Mouse (Mus musculus) CH12.LX (cell line): ENCODE results near the gene Jph3. TPM values are rescaled to one million over a fixed set of nuclear protein-coding genes. Genes with fewer than 3 reads are reported as not detected.

Experiments
- DNase-seq: peaks from one replicate; pipeline ENCODE4 v3.0.0-alpha.2; 2013; ENCODE audit errors: extremely low read depth
- H3K27ac ChIP-seq: 2 replicates; pipeline ENCODE4 v1.5.1; 2012; ENCODE audit warnings: low read depth, mild to moderate bottlenecking, control low read depth, moderate library complexity; ENCODE audit not compliant: insufficient read depth
- H3K27me3 ChIP-seq: replicated peaks from 2 replicates; pipeline ENCODE3; 2012; ENCODE audit warnings: inconsistent platforms
- H3K36me3 ChIP-seq, 2 experiments: replicated peaks in 1 of 2; 2 replicates each; pipeline versions ENCODE3 to v1.6.1; 2012; ENCODE audit warnings: inconsistent platforms in 1 of 2, low read length in 1 of 2, mild to moderate bottlenecking in 1 of 2, mixed read lengths in 1 of 2, moderate library complexity in 1 of 2; ENCODE audit not compliant: control insufficient read depth in 1 of 2, insufficient read depth in 1 of 2
- H3K4me1 ChIP-seq, 2 experiments: 2 replicates each; pipeline ENCODE4 v1.6.1; 2012; ENCODE audit warnings: inconsistent platforms in 1 of 2, moderate library complexity in 1 of 2; ENCODE audit not compliant: insufficient read depth in 2 of 2, control insufficient read depth in 1 of 2
- H3K4me2 ChIP-seq: 2 replicates; pipeline ENCODE4 v1.6.1; 2012; ENCODE audit warnings: low read depth, mild to moderate bottlenecking, control low read depth; ENCODE audit not compliant: poor library complexity, insufficient read depth, severe bottlenecking
- H3K4me3 ChIP-seq, 3 experiments: fragments of 150-350 bp in 1 of 3; sonication (generic) in 1 of 3; replicated peaks in 1 of 3; 2 replicates each; pipeline versions ENCODE3 to v1.5.1; 2011 to 2012; ENCODE audit warnings: low read depth in 2 of 3, low read length in 2 of 3, mild to moderate bottlenecking in 2 of 3, moderate library complexity in 2 of 3, control low read depth in 1 of 3, improper control_type of control experiment in 1 of 3, inconsistent platforms in 1 of 3, mixed read lengths in 1 of 3; ENCODE audit not compliant: poor library complexity in 1 of 3
- H3K79me2 ChIP-seq: replicated peaks from 2 replicates; pipeline ENCODE4 v1.6.1; 2012; ENCODE audit warnings: mild to moderate bottlenecking, moderate library complexity; ENCODE audit not compliant: control insufficient read depth, poor library complexity, insufficient read depth, severe bottlenecking; ENCODE audit errors: extremely low read depth
- H3K9ac ChIP-seq: 2 replicates; pipeline ENCODE4 v1.6.1; 2012; ENCODE audit warnings: low read depth, mild to moderate bottlenecking, control low read depth, moderate library complexity; ENCODE audit not compliant: insufficient read depth
- H3K9me3 ChIP-seq: replicated peaks from 2 replicates; pipeline ENCODE3; 2012; ENCODE audit warnings: low read length, inconsistent platforms, mixed read lengths
- BHLHE40 ChIP-seq: IDR thresholded peaks from 2 replicates; pipeline ENCODE4 v1.6.1; 2011; ENCODE audit warnings: mild to moderate bottlenecking, low read depth, low read length, improper control_type of control experiment
- CHD2 ChIP-seq: IDR thresholded peaks from 2 replicates; pipeline ENCODE4 v1.6.1; 2011; ENCODE audit warnings: low read length, improper control_type of control experiment
- E2F4 ChIP-seq: IDR thresholded peaks from 2 replicates; pipeline ENCODE4 v1.6.1; 2011; ENCODE audit warnings: low read depth, low read length, improper control_type of control experiment; ENCODE audit not compliant: insufficient replicate concordance
- JUN ChIP-seq: IDR thresholded peaks from 2 replicates; pipeline ENCODE4 v1.6.1; 2011; ENCODE audit warnings: low read depth, mild to moderate bottlenecking, low read length, improper control_type of control experiment, moderate library complexity; ENCODE audit not compliant: insufficient read depth
- JUND ChIP-seq: conservative IDR thresholded peaks from 2 replicates; pipeline ENCODE4 v1.6.1; 2011; ENCODE audit warnings: low read depth, low read length, improper control_type of control experiment
- MAFK ChIP-seq: IDR thresholded peaks from 2 replicates; pipeline ENCODE4 v1.6.1; 2011; ENCODE audit warnings: low read length, improper control_type of control experiment; ENCODE audit not compliant: insufficient replicate concordance
- MAX ChIP-seq: IDR thresholded peaks from 2 replicates; pipeline ENCODE4 v1.6.1; 2011; ENCODE audit warnings: low read length, improper control_type of control experiment
- MEF2A ChIP-seq: IDR thresholded peaks from 2 replicates; pipeline ENCODE4 v1.6.1; 2014; ENCODE audit warnings: low read depth, mild to moderate bottlenecking, inconsistent platforms, low read length, improper control_type of control experiment, borderline replicate concordance
- MXI1 ChIP-seq: IDR thresholded peaks from 2 replicates; pipeline ENCODE4 v1.6.1; 2011; ENCODE audit warnings: mild to moderate bottlenecking, low read depth, low read length, improper control_type of control experiment
- NRF1 ChIP-seq: IDR thresholded peaks from 2 replicates; pipeline ENCODE4 v1.6.1; 2014; ENCODE audit warnings: low read depth, mild to moderate bottlenecking, inconsistent platforms, low read length, improper control_type of control experiment, moderate library complexity
- PAX5 ChIP-seq: IDR thresholded peaks from 2 replicates; pipeline ENCODE4 v1.6.1; 2012; ENCODE audit warnings: low read length, inconsistent platforms, mixed read lengths
- POLR2AphosphoS2 ChIP-seq: IDR thresholded peaks from 2 replicates; pipeline ENCODE4 v1.6.1; 2011; ENCODE audit warnings: low read depth, low read length, improper control_type of control experiment
- RCOR1 ChIP-seq: conservative IDR thresholded peaks from 2 replicates; pipeline ENCODE4 v1.6.1; 2012; ENCODE audit warnings: low read depth, mild to moderate bottlenecking, inconsistent platforms, low read length, improper control_type of control experiment
- SIN3A ChIP-seq: IDR thresholded peaks from 2 replicates; pipeline ENCODE4 v1.6.1; 2012; ENCODE audit warnings: low read length, improper control_type of control experiment, inconsistent platforms
- TBP ChIP-seq: conservative IDR thresholded peaks from 2 replicates; pipeline ENCODE4 v1.6.1; 2011; ENCODE audit warnings: low read depth, low read length, improper control_type of control experiment
- USF1 ChIP-seq: IDR thresholded peaks from 2 replicates; pipeline ENCODE4 v1.6.1; 2014; ENCODE audit warnings: low read depth, mild to moderate bottlenecking, inconsistent platforms, low read length, improper control_type of control experiment
- ZKSCAN1 ChIP-seq: IDR thresholded peaks from 2 replicates; pipeline ENCODE4 v1.6.1; 2012; ENCODE audit warnings: low read depth, inconsistent platforms, low read length, improper control_type of control experiment, borderline replicate concordance
- dilution Hi-C: fragments of 300-500 bp; cut with MboI; formaldehyde crosslinking; loops from 2 replicates; pipeline ENCODE4 v1.14.3; 2020; ENCODE audit warnings: low sequenced_read_pairs; ENCODE audit not compliant: extremely low pct_unique_long_range_greater_than_20kb, extremely low pct_ligation_motif_present
- in situ Hi-C: fragments of 300-500 bp; cut with MboI; formaldehyde crosslinking; loops from 3 replicates; pipeline ENCODE4 v1.14.3; 2019; ENCODE audit warnings: low sequenced_read_pairs, low pct_ligation_motif_present, low pct_unique_long_range_greater_than_20kb, mixed read lengths
- polyA plus RNA-seq: library from polyadenylated mRNA; unstranded; fragments of >175 nt; gene quantifications from 2 replicates; pipeline ENCODE4 v1.2.1, GENCODE M21; 2012; ENCODE audit warnings: low read depth; ENCODE audit not compliant: insufficient read length
- total RNA-seq, 2 experiments: library from RNA; depleted of rRNA; stranded (reverse); fragments of 300-350 nt in 1 of 2; fragments of >200 nt in 1 of 2; gene quantifications; 2 replicates each; pipeline ENCODE4 v1.2.3; 2012 to 2014

Gene Jph3
- total and polyA plus RNA-seq, 3 experiments, result 0.21 TPM; not detected in 1

DNA sequence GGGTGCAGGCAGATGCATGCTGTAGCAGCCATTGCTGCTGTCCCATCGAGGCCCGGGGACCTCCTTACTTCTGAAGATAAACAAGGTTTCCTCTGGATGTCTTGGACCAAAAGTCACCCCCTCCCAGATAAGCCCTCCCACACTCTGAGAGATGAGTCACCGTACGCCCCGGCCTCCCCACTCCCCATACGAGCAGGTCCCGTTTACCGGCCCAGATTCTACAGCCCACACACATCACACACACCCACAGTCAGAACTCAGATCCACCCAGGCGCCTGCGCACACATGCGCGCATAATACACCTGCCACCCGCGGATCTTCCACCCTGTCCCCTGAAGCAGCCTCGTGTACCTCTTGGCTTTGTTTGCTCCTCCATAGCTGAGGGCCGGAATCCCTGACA, 4.8 kb downstream of the Jph3 start:
- in situ Hi-C loops (no loop called here), dilution Hi-C loops (no loop called here)
- Histone ChIP-seq H3K27ac (no peak overlapping the region), H3K27me3 (peaks cover 70% of the 10 kb centered on the region), H3K4me3 (no peak overlapping the region), H3K9ac (no peak overlapping the region), H3K4me1 (no peaks in the 10 kb centered on the region), H3K79me2 (no peaks in the 10 kb centered on the region), H3K9me3 (peaks cover 14% of the 10 kb centered on the region), H3K36me3 (no peaks in the 10 kb centered on the region), H3K4me2 (no peak overlapping the region)
- no peak for TF ChIP-seq JUN
- TF ChIP-seq NRF1, result no peak
- TF ChIP-seq E2F4, result no peak
- TF ChIP-seq RCOR1, result no peak
- TF ChIP-seq MAX, result no peak
- no peak for TF ChIP-seq JUND
- TF ChIP-seq MEF2A, result no peak
- no peak for TF ChIP-seq USF1
- no peak for DNase-seq

DNA sequence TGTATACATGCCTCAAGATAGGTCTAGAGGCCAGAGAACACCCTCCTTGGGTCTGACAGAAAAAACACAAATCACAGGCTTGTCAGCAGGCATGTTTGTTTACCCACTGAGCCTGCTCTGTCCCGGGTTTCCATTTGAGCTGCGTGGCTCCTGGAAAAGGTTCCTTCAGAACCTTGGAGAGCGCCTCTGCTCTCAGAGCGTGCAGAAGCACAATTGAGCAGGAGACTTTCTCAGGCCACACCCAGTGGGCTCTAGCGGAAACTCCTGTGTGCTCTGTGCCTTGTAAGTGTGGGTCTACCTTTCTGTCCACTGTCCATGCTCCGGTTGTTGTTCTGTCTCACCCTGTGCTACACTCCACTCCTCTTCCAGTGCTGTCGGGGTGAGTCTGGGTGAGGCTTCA, 6.8 kb downstream of the Jph3 start:
- Histone ChIP-seq H3K79me2 (no peaks in the 10 kb centered on the region), H3K4me2 (no peak overlapping the region), H3K4me1 (no peaks in the 10 kb centered on the region), H3K27me3 (peaks cover 86% of the 10 kb centered on the region), H3K27ac (no peak overlapping the region), H3K9me3 (peaks cover 4% of the 10 kb centered on the region), H3K4me3 (no peak overlapping the region), H3K9ac (no peak overlapping the region), H3K36me3 (no peaks in the 10 kb centered on the region)
- DNase-seq, result peak; percentile 36
- dilution Hi-C loops (no loop called here), in situ Hi-C loops (no loop called here)
- TF ChIP-seq SIN3A (peak; percentile 29; the same call in 1 of the 2 replicates), POLR2AphosphoS2 (no peak), JUN (no peak), ZKSCAN1 (no peak), JUND (no peak), TBP (no peak), BHLHE40 (0 out of 2 replicates have a peak, but pooled peaks have one; percentile 17), MXI1 (peak; percentile 45; the same call in 1 of the 2 replicates), CHD2 (no peak), MAFK (no peak), PAX5 (no peak)
